Mouse (Mus musculus) spleen, adult 2 months (tissue): ENCODE data around the gene Rasl10a.

Source experiments
- CTCF ChIP-seq: fragments of 200-500 bp; IDR thresholded peaks from 2 replicates; pipeline ENCODE4 v1.5.1; 2011; ENCODE audit warnings: mild to moderate bottlenecking, inconsistent platforms; ENCODE audit not compliant: insufficient read depth, insufficient read length, insufficient replicate concordance; ENCODE audit errors: extremely low read depth
- POLR2A ChIP-seq: fragments of 200-500 bp; IDR thresholded peaks from 2 replicates; pipeline ENCODE4 v1.6.1; 2011; ENCODE audit warnings: low read depth, low read length, inconsistent platforms

DNA sequence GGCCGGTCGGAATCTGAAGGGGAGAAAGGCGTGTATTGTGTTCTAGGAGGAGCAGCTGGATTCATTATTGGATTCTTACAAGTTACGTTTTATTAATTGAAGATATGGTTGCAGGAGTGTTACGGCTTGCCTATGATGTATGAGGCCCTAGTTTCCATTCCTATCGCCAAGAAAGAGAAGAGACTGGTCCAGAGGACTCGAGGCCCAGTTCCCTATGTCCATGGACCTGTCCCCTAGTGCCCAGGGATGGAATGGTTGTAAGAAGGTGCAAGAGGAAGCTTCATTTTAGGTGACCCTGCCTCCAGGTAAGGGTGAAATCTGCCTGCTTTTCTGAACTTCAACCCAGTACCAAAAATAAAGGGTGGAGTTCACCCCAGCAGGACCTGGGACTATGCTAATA, 42.4 kb downstream of the Rasl10a start:
- TF ChIP-seq POLR2A (no peak), CTCF (no peak)
